Mouse (Mus musculus) neural tube, embryonic 11.5 days (tissue): ENCODE results near the gene Bcl6. TPM values are rescaled to one million over a fixed set of nuclear protein-coding genes. Genes with fewer than 3 reads are reported as not detected.

ENCODE experiments used
- ATAC-seq: fragments of 200-750 bp; cut with Nextera tagmentation; 2 replicates; pipeline ENCODE4 v1.8.0; 2017; ENCODE audit warnings: moderate number of reproducible peaks, mild to moderate bottlenecking, moderate TSS enrichment, moderate library complexity; ENCODE audit not compliant: insufficient read depth, low FRiP score, low TSS enrichment
- DNase-seq: peaks from one replicate; pipeline ENCODE4 v3.0.0-alpha.2; 2015; ENCODE audit warnings: low spot score
- H3K27ac ChIP-seq: fragments of 300-500 bp; sonication (generic); 2 replicates; pipeline ENCODE4 v1.5.1; 2014; ENCODE audit warnings: low read depth, mild to moderate bottlenecking, low read length
- H3K27me3 ChIP-seq: fragments of 300-500 bp; sonication (generic); 2 replicates; pipeline ENCODE4 v1.6.1; 2014; ENCODE audit warnings: mild to moderate bottlenecking, low read length, mixed read lengths; ENCODE audit not compliant: control insufficient read depth, insufficient read depth
- H3K36me3 ChIP-seq: fragments of 300-500 bp; sonication (generic); 2 replicates; pipeline ENCODE4 v1.6.1; 2014; ENCODE audit warnings: mild to moderate bottlenecking, low read length, moderate library complexity, mixed read lengths; ENCODE audit not compliant: control insufficient read depth, insufficient read depth
- H3K4me1 ChIP-seq: fragments of 300-500 bp; sonication (generic); 2 replicates; pipeline ENCODE4 v1.6.1; 2014; ENCODE audit warnings: low read length, mixed read lengths; ENCODE audit not compliant: control insufficient read depth, insufficient read depth
- H3K4me2 ChIP-seq: fragments of 300-500 bp; sonication (generic); 2 replicates; pipeline ENCODE4 v1.6.1; 2014; ENCODE audit warnings: low read depth, mild to moderate bottlenecking, moderate library complexity
- H3K4me3 ChIP-seq: fragments of 300-500 bp; sonication (generic); 2 replicates; pipeline ENCODE4 v1.5.1; 2014; ENCODE audit warnings: low read depth, low read length
- H3K9ac ChIP-seq: fragments of 300-500 bp; sonication (generic); 2 replicates; pipeline ENCODE4 v1.6.1; 2014; ENCODE audit warnings: mild to moderate bottlenecking, low read length
- H3K9me3 ChIP-seq: fragments of 300-500 bp; sonication (generic); 2 replicates; pipeline ENCODE4 v1.6.1; 2016; ENCODE audit warnings: low read length; ENCODE audit not compliant: control insufficient read depth
- WGBS: fragments of 180-500 bp; shearing (Covaris S2); extraction: QIAGEN DNeasy Blood & Tissue Kit; methylation state at CpG from one replicate; pipeline ENCODE4 v1.1.7; 2014; 5-methylcytosine and 5-hydroxymethylcytosine counted together
- polyA plus RNA-seq: library from polyadenylated mRNA; unstranded; fragments of >200 nt; fragmentation: Nextera tagmentation; extraction: Ambion mirVana; gene quantifications from 2 replicates; pipeline ENCODE4 v1.2.1, GENCODE M21; 2014

The Bcl6 gene
- polyA plus RNA-seq, 1 experiment from 2014 or later: 0.16 TPM

GRCm38 (mm10) chr16:24016742-24017141 lies 28.1 kb upstream of the Bcl6 start:
- Histone ChIP-seq H3K4me1 (no peaks in the 10 kb centered on the region), H3K36me3 (no peaks in the 10 kb centered on the region), H3K27me3 (no peaks in the 10 kb centered on the region), H3K9me3 (no peaks in the 10 kb centered on the region), H3K4me2 (no peak overlapping the region), H3K27ac (no peak overlapping the region), H3K4me3 (no peak overlapping the region), H3K9ac (no peak overlapping the region)
- DNase-seq: no peak
- 73% methylated on average over 5 of the region's 5 CpGs for WGBS
- ATAC-seq: no peak

GRCm38 (mm10) chr16:24016273-24016672 lies 27.6 kb upstream of the Bcl6 start:
- Histone ChIP-seq H3K4me2 (no peak overlapping the region), H3K36me3 (no peaks in the 10 kb centered on the region), H3K27me3 (no peaks in the 10 kb centered on the region), H3K4me1 (no peaks in the 10 kb centered on the region), H3K9me3 (no peaks in the 10 kb centered on the region), H3K4me3 (no peak overlapping the region), H3K9ac (no peak overlapping the region), H3K27ac (no peak overlapping the region)
- DNase-seq (no peak), ATAC-seq (no peak)
- 50% methylated on average over 6 of the region's 6 CpGs for WGBS

GRCm38 (mm10) chr16:24014378-24014777 lies 25.7 kb upstream of the Bcl6 start:
- H3K4me1 ChIP-seq: no peaks in the 10 kb centered on the region
- no peak overlapping the region for H3K4me3 ChIP-seq
- WGBS: 90% methylated on average over 3 of the region's 3 CpGs
- H3K27ac ChIP-seq: no peak overlapping the region
- no peak for ATAC-seq
- H3K36me3 ChIP-seq: no peaks in the 10 kb centered on the region
- no peaks in the 10 kb centered on the region for H3K9me3 ChIP-seq
- no peak overlapping the region for H3K4me2 ChIP-seq
- DNase-seq: no peak
- no peaks in the 10 kb centered on the region for H3K27me3 ChIP-seq
- no peak overlapping the region for H3K9ac ChIP-seq

GRCm38 (mm10) chr16:24012066-24012465 lies 23.4 kb upstream of the Bcl6 start:
- H3K36me3 ChIP-seq: no peaks in the 10 kb centered on the region
- H3K4me2 ChIP-seq: no peak overlapping the region
- H3K9me3 ChIP-seq: no peaks in the 10 kb centered on the region
- WGBS: 47% methylated on average over 3 of the region's 3 CpGs
- no peak overlapping the region for H3K27ac ChIP-seq
- H3K4me3 ChIP-seq: no peak overlapping the region
- ATAC-seq (no peak), DNase-seq (no peak)
- no peaks in the 10 kb centered on the region for H3K27me3 ChIP-seq
- no peak overlapping the region for H3K9ac ChIP-seq
- no peaks in the 10 kb centered on the region for H3K4me1 ChIP-seq

- no peak overlapping the region for H3K4me2 ChIP-seq
- ATAC-seq (no peak), DNase-seq (no peak)
- no peak overlapping the region for H3K9ac ChIP-seq
- H3K27me3 ChIP-seq: no peaks in the 10 kb centered on the region
- no peaks in the 10 kb centered on the region for H3K4me1 ChIP-seq
- H3K27ac ChIP-seq: no peak overlapping the region
- WGBS: 72% methylated on average over 3 of the region's 3 CpGs
- no peaks in the 10 kb centered on the region for H3K9me3 ChIP-seq
- H3K4me3 ChIP-seq: no peak overlapping the region
- no peaks in the 10 kb centered on the region for H3K36me3 ChIP-seq
Observed at GRCm38 (mm10) chr16:24011306-24011705, 22.7 kb upstream of the Bcl6 start.

GRCm38 (mm10) chr16:24009891-24010290 lies 21.2 kb upstream of the Bcl6 start:
- Histone ChIP-seq H3K36me3 (no peaks in the 10 kb centered on the region), H3K9me3 (no peaks in the 10 kb centered on the region), H3K4me1 (no peaks in the 10 kb centered on the region), H3K27me3 (no peaks in the 10 kb centered on the region), H3K27ac (no peak overlapping the region), H3K4me2 (no peak overlapping the region), H3K4me3 (no peak overlapping the region), H3K9ac (no peak overlapping the region)
- 92% methylated on average over 2 of the region's 2 CpGs for WGBS
- DNase-seq: no peak
- no peak for ATAC-seq

- no peaks in the 10 kb centered on the region for H3K36me3 ChIP-seq
- H3K27me3 ChIP-seq: no peaks in the 10 kb centered on the region
- H3K4me2 ChIP-seq: no peak overlapping the region
- no peak overlapping the region for H3K27ac ChIP-seq
- no peak for ATAC-seq
- no peak overlapping the region for H3K9ac ChIP-seq
- DNase-seq: no peak
- 81% methylated on average over 8 of the region's 8 CpGs for WGBS
- H3K4me3 ChIP-seq: no peak overlapping the region
- no peaks in the 10 kb centered on the region for H3K4me1 ChIP-seq
- H3K9me3 ChIP-seq: no peaks in the 10 kb centered on the region
Observed at GRCm38 (mm10) chr16:24005928-24006327, 17.3 kb upstream of the Bcl6 start.

- H3K27me3 ChIP-seq: no peaks in the 10 kb centered on the region
- ATAC-seq (no peak), DNase-seq (no peak)
- 81% methylated on average over 6 of the region's 6 CpGs for WGBS
- H3K27ac ChIP-seq: no peak overlapping the region
- H3K36me3 ChIP-seq: no peaks in the 10 kb centered on the region
- H3K4me2 ChIP-seq: no peak overlapping the region
- no peak overlapping the region for H3K4me3 ChIP-seq
- H3K4me1 ChIP-seq: no peaks in the 10 kb centered on the region
- no peaks in the 10 kb centered on the region for H3K9me3 ChIP-seq
- H3K9ac ChIP-seq: no peak overlapping the region
Observed at GRCm38 (mm10) chr16:23997912-23998311, 9.3 kb upstream of the Bcl6 start.

- Histone ChIP-seq H3K27ac (no peak overlapping the region), H3K27me3 (no peaks in the 10 kb centered on the region), H3K9me3 (no peaks in the 10 kb centered on the region), H3K4me2 (no peak overlapping the region), H3K36me3 (no peaks in the 10 kb centered on the region), H3K4me1 (no peaks in the 10 kb centered on the region), H3K9ac (no peak overlapping the region), H3K4me3 (no peak overlapping the region)
- no peak for DNase-seq
- 84% methylated on average over 3 of the region's 3 CpGs for WGBS
- ATAC-seq: no peak
Observed at GRCm38 (mm10) chr16:23997228-23997627, 8.6 kb upstream of the Bcl6 start.
